Comparison of ENCODE assay signal across 8 mouse cellular contexts in the genomic region with DNA sequence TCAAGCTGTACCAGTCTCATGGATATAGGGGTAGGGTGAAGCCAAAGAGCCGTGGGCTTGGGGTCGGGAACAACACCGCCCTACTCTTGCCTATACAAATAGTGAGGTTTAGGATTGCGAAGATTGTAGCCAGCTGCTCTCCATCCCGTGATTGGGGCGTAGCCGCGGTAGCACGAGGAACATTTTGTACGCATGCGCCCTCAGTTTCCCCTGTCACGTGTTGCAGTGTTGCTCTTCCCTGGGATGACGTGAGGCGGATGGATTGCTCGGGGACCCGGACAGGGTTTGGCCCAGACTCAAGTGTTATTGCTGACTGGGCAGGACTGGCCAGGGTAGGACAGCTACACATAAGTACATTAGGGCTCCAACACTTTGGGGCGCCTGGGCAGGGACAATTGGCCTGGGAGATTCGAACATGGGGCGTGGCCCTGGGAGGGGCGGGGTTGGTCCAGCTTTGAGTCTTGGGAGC. TPM values are rescaled to one million over a fixed set of nuclear protein-coding genes. Genes with fewer than 3 reads are reported as not detected.
DNase-seq lines count a peak whose midpoint lies in the region; ATAC-seq and TF ChIP-seq lines count a peak whose summit lies in the region.

No protein-coding gene starts in this region.

- H3K4me3 ChIP-seq in forebrain, embryonic 10.5 days, result peak overlapping the region; percentile 87
- H3K4me3 ChIP-seq in heart, embryonic 15.5 days, result peak overlapping the region; percentile 96
- peak overlapping the region; percentile 74 to 78 for H3K4me3 ChIP-seq in liver, embryonic 14.5 days (ENCODE audit: insufficient read depth in 1 of 2, low read depth in 2 of 2, low read length in 2 of 2)
- H3K4me3 ChIP-seq in neural tube, embryonic 11.5 days (ENCODE audit: low read depth, low read length), result peak overlapping the region; percentile 58
- H3K4me3 ChIP-seq in stomach, postnatal 0 days (ENCODE audit: low read depth, low read length), result peak overlapping the region; percentile 77

- peak overlapping the region; percentile 93 for H3K4me2 ChIP-seq in heart, embryonic 15.5 days
- H3K4me2 ChIP-seq in liver, embryonic 14.5 days (ENCODE audit: low read depth), result peak overlapping the region; percentile 85
- H3K4me2 ChIP-seq in neural tube, embryonic 11.5 days (ENCODE audit: low read depth), result peak overlapping the region; percentile 85
- peak overlapping the region; percentile 85 for H3K4me2 ChIP-seq in stomach, postnatal 0 days (replicated peaks; ENCODE audit: low read depth)

- H3K9ac ChIP-seq in heart, embryonic 15.5 days, result peak overlapping the region; percentile 53
- peak overlapping the region; percentile 20; the same call in 1 of the 2 replicates for H3K9ac ChIP-seq in liver, embryonic 14.5 days (replicated peaks)
- H3K9ac ChIP-seq in neural tube, embryonic 11.5 days (ENCODE audit: low read length), result peak overlapping the region; percentile 42
- peak overlapping the region; percentile 53 for H3K9ac ChIP-seq in stomach, postnatal 0 days (ENCODE audit: low read length)

- H3K9me3 ChIP-seq in forebrain, embryonic 10.5 days, result no peaks in the 10 kb centered on the region
- H3K9me3 ChIP-seq in heart, embryonic 15.5 days (replicated peaks), result no peaks in the 10 kb centered on the region
- no peaks in the 10 kb centered on the region for H3K9me3 ChIP-seq in liver, embryonic 14.5 days (ENCODE audit: control insufficient read depth, low read length)
- H3K9me3 ChIP-seq in neural tube, embryonic 11.5 days (ENCODE audit: control insufficient read depth, low read length), result no peaks in the 10 kb centered on the region
- no peaks in the 10 kb centered on the region for H3K9me3 ChIP-seq in stomach, postnatal 0 days (ENCODE audit: control insufficient read depth, low read length)

- no peaks in the 10 kb centered on the region for H3K36me3 ChIP-seq in forebrain, embryonic 10.5 days (replicated peaks)
- H3K36me3 ChIP-seq in heart, embryonic 15.5 days, result no peaks in the 10 kb centered on the region
- no peaks in the 10 kb centered on the region for H3K36me3 ChIP-seq in liver, embryonic 14.5 days (replicated peaks; ENCODE audit: control insufficient read depth, insufficient read depth, low read depth)
- H3K36me3 ChIP-seq in neural tube, embryonic 11.5 days (ENCODE audit: control insufficient read depth, insufficient read depth, low read length), result no peaks in the 10 kb centered on the region
- H3K36me3 ChIP-seq in stomach, postnatal 0 days (ENCODE audit: control insufficient read depth, insufficient read depth, low read length), result no peaks in the 10 kb centered on the region

- peaks cover 20% of the 10 kb centered on the region for H3K4me1 ChIP-seq in forebrain, embryonic 10.5 days
- H3K4me1 ChIP-seq in heart, embryonic 15.5 days (replicated peaks), result peaks cover 18% of the 10 kb centered on the region
- H3K4me1 ChIP-seq in liver, embryonic 14.5 days (replicated peaks; ENCODE audit: control insufficient read depth in 2 of 2, insufficient read depth in 2 of 2, low read length in 1 of 2), result peaks cover 2 to 10% of the 10 kb centered on the region in 2 experiments; a peak in 3 of 4 replicates
- peaks cover 5% of the 10 kb centered on the region for H3K4me1 ChIP-seq in neural tube, embryonic 11.5 days (ENCODE audit: control insufficient read depth, insufficient read depth, low read length)
- H3K4me1 ChIP-seq in stomach, postnatal 0 days (replicated peaks; ENCODE audit: control insufficient read depth, insufficient read depth), result no peaks in the 10 kb centered on the region

- H3K27me3 ChIP-seq in forebrain, embryonic 10.5 days (ENCODE audit: poor library complexity, severe bottlenecking), result no peaks in the 10 kb centered on the region
- H3K27me3 ChIP-seq in heart, embryonic 15.5 days, result no peaks in the 10 kb centered on the region
- no peaks in the 10 kb centered on the region for H3K27me3 ChIP-seq in liver, embryonic 14.5 days (ENCODE audit: control insufficient read depth, insufficient read depth, low read length)
- no peaks in the 10 kb centered on the region for H3K27me3 ChIP-seq in neural tube, embryonic 11.5 days (ENCODE audit: control insufficient read depth, insufficient read depth, low read length)
- no peaks in the 10 kb centered on the region for H3K27me3 ChIP-seq in stomach, postnatal 0 days (ENCODE audit: control insufficient read depth, insufficient read depth, low read length)

- under 1% methylated on average over 20 of the region's 20 CpGs for WGBS in forebrain, embryonic 10.5 days
- WGBS in heart, embryonic 15.5 days, result under 1% methylated on average over 20 of the region's 20 CpGs
- WGBS in liver, embryonic 14.5 days (ENCODE audit: insufficient replicate concordance), result under 1% methylated on average over 20 of the region's 20 CpGs
- under 1% methylated on average over 20 of the region's 20 CpGs for WGBS in neural tube, embryonic 11.5 days
- WGBS in stomach, postnatal 0 days, result under 1% methylated on average over 20 of the region's 20 CpGs

- TF ChIP-seq EP300 in liver, embryonic 14.5 days (IDR thresholded peaks at IDR 0.05; ENCODE audit: low read depth), result no peak
- no peak for TF ChIP-seq EP300 in stomach, postnatal 0 days (optimal IDR thresholded peaks at IDR 0.05)

- peak; percentile 59 to 69 for DNase-seq in CD8-positive naive resting alpha-beta T cell, adult 2 months (ENCODE audit: low read depth in 2 of 2, low spot score in 2 of 2)
- DNase-seq in c-Kit-positive CD71-negative TER-119-negative erythroid progenitor cells, embryonic 14.5 days (ENCODE audit: low read depth), result peak; percentile 72
- peak; percentile 80 for DNase-seq in forebrain, embryonic 10.5 days (ENCODE audit: extremely low spot score, low spot score)
- peak; percentile 86 to 93 for DNase-seq in kidney, postnatal 25 days
- peak; percentile 64 to 78 (median 71) for DNase-seq in liver, embryonic 14.5 days (ENCODE audit: low read depth in 3 of 3, low spot score in 3 of 3)
- peak; percentile 86 for DNase-seq in neural tube, embryonic 11.5 days (ENCODE audit: low spot score)
- peak; percentile 85 for DNase-seq in stomach, postnatal 0 days (ENCODE audit: low spot score)

- TF ChIP-seq CTCF in liver, embryonic 14.5 days (IDR thresholded peaks at IDR 0.05; ENCODE audit: low read depth), result no peak
- no peak for TF ChIP-seq CTCF in stomach, postnatal 0 days (IDR thresholded peaks at IDR 0.05; ENCODE audit: low read depth)

- peak overlapping the region; percentile 92 for H3K27ac ChIP-seq in forebrain, embryonic 10.5 days
- H3K27ac ChIP-seq in heart, embryonic 15.5 days, result peak overlapping the region; percentile 99
- peak overlapping the region; percentile 93 for H3K27ac ChIP-seq in liver, embryonic 14.5 days
- peak overlapping the region; percentile 94 for H3K27ac ChIP-seq in neural tube, embryonic 11.5 days (ENCODE audit: low read depth, low read length)
- peak overlapping the region; percentile 98 for H3K27ac ChIP-seq in stomach, postnatal 0 days (replicated peaks)

- ATAC-seq in heart, embryonic 15.5 days (replicated peaks; ENCODE audit: insufficient number of reproducible peaks, insufficient read depth, low FRiP score, low read depth), result peak; percentile 87
- peak; percentile 58 for ATAC-seq in liver, embryonic 14.5 days (ENCODE audit: insufficient read depth)
- peak; percentile 81 for ATAC-seq in neural tube, embryonic 11.5 days (ENCODE audit: insufficient read depth, low FRiP score, low TSS enrichment)
- peak; percentile 88 for ATAC-seq in stomach, postnatal 0 days (ENCODE audit: low FRiP score, low TSS enrichment)

RNA-seq across cellular contexts. Expression of gene Wdr62, which starts 0.5 kb away (rescaled TPM):
- polyA plus RNA-seq in forebrain, embryonic 10.5 days (2016; fragmentation: Nextera tagmentation; extraction: Ambion mirVana), result 18.7 and 20.3 TPM in 2 replicates
- polyA plus RNA-seq in heart, embryonic 15.5 days (2015; fragmentation: Nextera tagmentation; extraction: Ambion mirVana), result 6.7 and 8.6 TPM in 2 replicates
- polyA plus RNA-seq in liver, embryonic 14.5 days (2012; rRNA removed), result 12.4 and 14.0 TPM in 2 replicates
- 7.5 and 8.8 TPM in 2 replicates for polyA plus RNA-seq in liver, embryonic 14.5 days (2014; fragmentation: Nextera tagmentation; extraction: Ambion mirVana)
- polyA plus RNA-seq in neural tube, embryonic 11.5 days (2014; fragmentation: Nextera tagmentation; extraction: Ambion mirVana), result 10.9 and 12.5 TPM in 2 replicates
- polyA plus RNA-seq in stomach, postnatal 0 days (2015; fragmentation: Nextera tagmentation; extraction: Ambion mirVana), result 2.4 TPM in 2 replicates

RNA-seq across cellular contexts. Expression of gene Thap8, which starts 0.8 kb away (rescaled TPM):
- 0.38 and 0.48 TPM in 2 replicates for polyA plus RNA-seq in forebrain, embryonic 10.5 days (2016; fragmentation: Nextera tagmentation; extraction: Ambion mirVana)
- 0.42 and 0.61 TPM in 2 replicates for polyA plus RNA-seq in heart, embryonic 15.5 days (2015; fragmentation: Nextera tagmentation; extraction: Ambion mirVana)
- polyA plus RNA-seq in liver, embryonic 14.5 days (2012; rRNA removed), result 0.03 TPM in 1 of 2 replicates, not detected in the other
- not detected in 2 replicates for polyA plus RNA-seq in liver, embryonic 14.5 days (2014; fragmentation: Nextera tagmentation; extraction: Ambion mirVana)
- polyA plus RNA-seq in neural tube, embryonic 11.5 days (2014; fragmentation: Nextera tagmentation; extraction: Ambion mirVana), result 0.18 and 0.36 TPM in 2 replicates
- polyA plus RNA-seq in stomach, postnatal 0 days (2015; fragmentation: Nextera tagmentation; extraction: Ambion mirVana), result 0.38 and 0.44 TPM in 2 replicates

RNA-seq across cellular contexts. Expression of gene Clip3, which starts 10.8 kb away (rescaled TPM):
- polyA plus RNA-seq in forebrain, embryonic 10.5 days (2016; fragmentation: Nextera tagmentation; extraction: Ambion mirVana), result 52.8 and 53.1 TPM in 2 replicates
- polyA plus RNA-seq in heart, embryonic 15.5 days (2015; fragmentation: Nextera tagmentation; extraction: Ambion mirVana), result 8.0 and 12.0 TPM in 2 replicates
- polyA plus RNA-seq in liver, embryonic 14.5 days (2012; rRNA removed), result 1.0 and 2.1 TPM in 2 replicates
- 0.71 and 0.86 TPM in 2 replicates for polyA plus RNA-seq in liver, embryonic 14.5 days (2014; fragmentation: Nextera tagmentation; extraction: Ambion mirVana)
- 100 and 102 TPM in 2 replicates for polyA plus RNA-seq in neural tube, embryonic 11.5 days (2014; fragmentation: Nextera tagmentation; extraction: Ambion mirVana)
- 9.6 and 10.2 TPM in 2 replicates for polyA plus RNA-seq in stomach, postnatal 0 days (2015; fragmentation: Nextera tagmentation; extraction: Ambion mirVana)

RNA-seq across cellular contexts. Expression of gene Alkbh6, which starts 27.8 kb away (rescaled TPM):
- 82.3 and 90.2 TPM in 2 replicates for polyA plus RNA-seq in forebrain, embryonic 10.5 days (2016; fragmentation: Nextera tagmentation; extraction: Ambion mirVana)
- polyA plus RNA-seq in heart, embryonic 15.5 days (2015; fragmentation: Nextera tagmentation; extraction: Ambion mirVana), result 57.4 and 64.4 TPM in 2 replicates
- polyA plus RNA-seq in liver, embryonic 14.5 days (2012; rRNA removed), result 13.8 and 18.6 TPM in 2 replicates
- polyA plus RNA-seq in liver, embryonic 14.5 days (2014; fragmentation: Nextera tagmentation; extraction: Ambion mirVana), result 16.0 and 19.5 TPM in 2 replicates
- polyA plus RNA-seq in neural tube, embryonic 11.5 days (2014; fragmentation: Nextera tagmentation; extraction: Ambion mirVana), result 87.4 and 94.0 TPM in 2 replicates
- 55.4 and 58.8 TPM in 2 replicates for polyA plus RNA-seq in stomach, postnatal 0 days (2015; fragmentation: Nextera tagmentation; extraction: Ambion mirVana)

RNA-seq across cellular contexts. Expression of gene Syne4, which starts 33.9 kb away (rescaled TPM):
- 29.8 and 32.8 TPM in 2 replicates for polyA plus RNA-seq in forebrain, embryonic 10.5 days (2016; fragmentation: Nextera tagmentation; extraction: Ambion mirVana)
- polyA plus RNA-seq in heart, embryonic 15.5 days (2015; fragmentation: Nextera tagmentation; extraction: Ambion mirVana), result 6.1 and 18.8 TPM in 2 replicates
- polyA plus RNA-seq in liver, embryonic 14.5 days (2012; rRNA removed), result 11.1 and 12.0 TPM in 2 replicates
- 7.0 and 7.6 TPM in 2 replicates for polyA plus RNA-seq in liver, embryonic 14.5 days (2014; fragmentation: Nextera tagmentation; extraction: Ambion mirVana)
- 16.6 and 18.1 TPM in 2 replicates for polyA plus RNA-seq in neural tube, embryonic 11.5 days (2014; fragmentation: Nextera tagmentation; extraction: Ambion mirVana)
- 13.5 and 14.2 TPM in 2 replicates for polyA plus RNA-seq in stomach, postnatal 0 days (2015; fragmentation: Nextera tagmentation; extraction: Ambion mirVana)

Comparison
In these comparisons a context has a peak if more than half of its experiments do, and no peak if none do; other contexts are left out.
1. Peak in every context shown above with its lines: DNase-seq, ATAC-seq, H3K4me3 ChIP-seq and H3K27ac ChIP-seq.